Comparison of ENCODE assay signal across 8 mouse cellular contexts in the genomic region with DNA sequence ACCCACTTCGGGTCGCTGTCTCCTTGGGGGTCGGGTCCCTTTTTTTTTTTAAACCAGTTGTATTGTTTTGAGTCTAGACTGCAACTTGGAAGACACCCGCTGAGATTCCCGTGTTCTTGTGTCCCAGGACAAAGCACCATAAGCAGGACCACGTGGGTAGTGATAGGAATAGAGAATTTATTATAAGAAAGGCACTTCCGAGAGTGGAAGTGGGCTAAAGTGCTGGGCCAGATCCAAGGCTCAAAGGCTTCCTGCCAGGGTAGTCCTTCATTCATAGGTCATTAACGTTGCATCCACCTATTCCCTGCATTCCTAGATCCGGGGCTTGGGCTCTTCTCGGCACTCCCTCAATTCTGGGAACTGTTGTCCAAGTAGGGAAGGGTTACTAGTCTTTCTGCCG. TPM values are rescaled to one million over a fixed set of nuclear protein-coding genes. Genes with fewer than 3 reads are reported as not detected.
DNase-seq lines count a peak whose midpoint lies in the region; ATAC-seq and TF ChIP-seq lines count a peak whose summit lies in the region.

No protein-coding gene starts in this region.

- TF ChIP-seq EP300 in heart, postnatal 0 days (IDR thresholded peaks at IDR 0.05; ENCODE audit: low read depth), result no peak

- no peaks in the 10 kb centered on the region for H3K27me3 ChIP-seq in heart, postnatal 0 days (ENCODE audit: control insufficient read depth, insufficient read depth, low read length)
- H3K27me3 ChIP-seq in limb, embryonic 10.5 days (ENCODE audit: low read depth, poor library complexity, severe bottlenecking), result no peaks in the 10 kb centered on the region
- no peaks in the 10 kb centered on the region for H3K27me3 ChIP-seq in midbrain, embryonic 14.5 days (ENCODE audit: control insufficient read depth, insufficient read depth, low read length)

- no peak for TF ChIP-seq POLR2A in cortical plate, adult 2 months (IDR thresholded peaks at IDR 0.05; ENCODE audit: extremely low read depth, insufficient read depth, low read length)

- H3K27ac ChIP-seq in ES-E14 (ENCODE audit: insufficient read depth, low read depth, low read length, poor library complexity, severe bottlenecking), result peak overlapping the region; percentile 83; the same call in 1 of the 2 replicates
- H3K27ac ChIP-seq in cortical plate, adult 2 months (ENCODE audit: insufficient read depth, low read length), result no peak overlapping the region
- H3K27ac ChIP-seq in heart, postnatal 0 days (ENCODE audit: low read depth), result peak overlapping the region; percentile 81
- H3K27ac ChIP-seq in limb, embryonic 10.5 days, result peak overlapping the region; percentile 83
- H3K27ac ChIP-seq in midbrain, embryonic 14.5 days (replicated peaks; ENCODE audit: low read depth, low read length), result no peak overlapping the region

- intact Hi-C loops in gastrocnemius, postnatal 14 days (cut with DNase I; ENCODE audit: low total_unique reads), result no loop called here
- intact Hi-C loops in left cerebral cortex, postnatal 36 days (cut with DNase I), result loop anchor here (2.0 kb wide), 1 partner anchor 25 kb away; a partner anchor contains a TSS

- no peaks in the 10 kb centered on the region for H3K9me3 ChIP-seq in ES-E14 (ENCODE audit: control insufficient read depth, insufficient read depth, low read depth, low read length)
- H3K9me3 ChIP-seq in heart, postnatal 0 days (replicated peaks; ENCODE audit: control insufficient read depth, low read length), result no peaks in the 10 kb centered on the region
- H3K9me3 ChIP-seq in limb, embryonic 10.5 days (replicated peaks), result no peaks in the 10 kb centered on the region
- no peaks in the 10 kb centered on the region for H3K9me3 ChIP-seq in midbrain, embryonic 14.5 days (ENCODE audit: control insufficient read depth, low read length)

- DNase-seq in ES-E14 (ENCODE audit: low read depth, low spot score), result no peak
- peak; percentile 63 for DNase-seq in heart, postnatal 0 days (ENCODE audit: low spot score)
- DNase-seq in limb, embryonic 10.5 days (ENCODE audit: low spot score), result no peak
- DNase-seq in midbrain, embryonic 14.5 days, result peak; percentile 61
- no peak for DNase-seq in gastrocnemius, postnatal 14 days
- no peak for DNase-seq in thymus, postnatal 36 days
- DNase-seq in left cerebral cortex, postnatal 36 days (ENCODE audit: low spot score in 2 of 2), result no peak

- no peaks in the 10 kb centered on the region for H3K36me3 ChIP-seq in ES-E14 (ENCODE audit: control insufficient read depth, insufficient read depth, low read length, poor library complexity, severe bottlenecking)
- H3K36me3 ChIP-seq in heart, postnatal 0 days (replicated peaks; ENCODE audit: control insufficient read depth, insufficient read depth, low read length), result no peaks in the 10 kb centered on the region
- H3K36me3 ChIP-seq in limb, embryonic 10.5 days, result no peaks in the 10 kb centered on the region
- H3K36me3 ChIP-seq in midbrain, embryonic 14.5 days (ENCODE audit: control insufficient read depth, insufficient read depth, low read length), result no peaks in the 10 kb centered on the region

- TF ChIP-seq CTCF in cortical plate, adult 2 months (IDR thresholded peaks at IDR 0.05; ENCODE audit: extremely low read depth, insufficient read depth, low read length), result no peak
- no peak for TF ChIP-seq CTCF in heart, postnatal 0 days (IDR thresholded peaks at IDR 0.05; ENCODE audit: low read depth)

- H3K4me1 ChIP-seq in ES-E14 (ENCODE audit: control insufficient read depth in 2 of 2, insufficient read depth in 2 of 2, low read length in 2 of 2, poor library complexity in 1 of 2), result peaks cover 5 to 20% of the 10 kb centered on the region in 2 experiments; a peak in 3 of 4 replicates
- H3K4me1 ChIP-seq in cortical plate, adult 2 months (ENCODE audit: control insufficient read depth, insufficient read depth, low read length), result peaks cover 5% of the 10 kb centered on the region
- peaks cover 37% of the 10 kb centered on the region for H3K4me1 ChIP-seq in heart, postnatal 0 days (ENCODE audit: control insufficient read depth, insufficient read depth)
- H3K4me1 ChIP-seq in limb, embryonic 10.5 days, result peaks cover 51% of the 10 kb centered on the region
- H3K4me1 ChIP-seq in midbrain, embryonic 14.5 days (ENCODE audit: control insufficient read depth, insufficient read depth, low read length), result peaks cover 12% of the 10 kb centered on the region

- 2% methylated on average over 11 of the region's 11 CpGs for WGBS in heart, postnatal 0 days
- WGBS in limb, embryonic 10.5 days, result under 1% methylated on average over 11 of the region's 11 CpGs
- WGBS in midbrain, embryonic 14.5 days, result 1% methylated on average over 11 of the region's 11 CpGs

- peak overlapping the region; percentile 69 for H3K4me2 ChIP-seq in heart, postnatal 0 days (ENCODE audit: low read depth, low read length)
- peak overlapping the region; percentile 77 for H3K4me2 ChIP-seq in midbrain, embryonic 14.5 days (ENCODE audit: low read length)

- H3K9ac ChIP-seq in ES-E14 (ENCODE audit: insufficient read depth, low read depth, low read length, poor library complexity, severe bottlenecking), result peak overlapping the region; percentile 44; the same call in 1 of the 2 replicates
- peak overlapping the region; percentile 22 for H3K9ac ChIP-seq in heart, postnatal 0 days (replicated peaks; ENCODE audit: low read depth, low read length)
- peak overlapping the region; percentile 57 for H3K9ac ChIP-seq in midbrain, embryonic 14.5 days (replicated peaks; ENCODE audit: low read length)

- peak overlapping the region; percentile 56 to 69; a peak in 3 of 4 replicates for H3K4me3 ChIP-seq in ES-E14 (ENCODE audit: insufficient read depth in 1 of 2, low read depth in 1 of 2, low read length in 2 of 2, poor library complexity in 1 of 2, severe bottlenecking in 1 of 2)
- peak overlapping the region; percentile 30; the same call in 1 of the 2 replicates for H3K4me3 ChIP-seq in cortical plate, adult 2 months (ENCODE audit: insufficient read depth, low read length)
- peak overlapping the region; percentile 53 for H3K4me3 ChIP-seq in heart, postnatal 0 days (ENCODE audit: low read depth, low read length)
- H3K4me3 ChIP-seq in limb, embryonic 10.5 days, result peak overlapping the region; percentile 61
- peak overlapping the region; percentile 37 for H3K4me3 ChIP-seq in midbrain, embryonic 14.5 days (replicated peaks; ENCODE audit: low read depth, low read length)

- no peak for ATAC-seq in heart, postnatal 0 days (ENCODE audit: insufficient read depth, low read depth)
- no peak for ATAC-seq in midbrain, embryonic 14.5 days (ENCODE audit: low FRiP score, low TSS enrichment)

- in situ Hi-C loops in ES-E14 (cut with MboI; ENCODE audit: low sequenced_read_pairs in 2 of 2, unreplicated experiment in 2 of 2), result no loop called here

TF ChIP-seq in ES-E14, 5 proteins besides CTCF, POLR2A, EP300 and RAD21:
- TF ChIP-seq CHD2 (IDR thresholded peaks at IDR 0.05; ENCODE audit: low read depth, low read length), result no peak
- TF ChIP-seq HCFC1 (IDR thresholded peaks at IDR 0.05; ENCODE audit: borderline replicate concordance, insufficient read depth, low read length), result no peak
- peak; percentile 52; the same call in 1 of the 2 replicates for TF ChIP-seq ZNF384 (IDR thresholded peaks at IDR 0.05; ENCODE audit: low read depth, low read length)
- TF ChIP-seq ZC3H11A (IDR thresholded peaks at IDR 0.05; ENCODE audit: borderline replicate concordance, low read depth, low read length), result no peak
- no peak for TF ChIP-seq MAFK (IDR thresholded peaks at IDR 0.05; ENCODE audit: insufficient read depth, low read depth, low read length)

RNA-seq across cellular contexts. Expression of a gene that starts 18.5 kb away (rescaled TPM):
- 324 and 328 TPM in 2 replicates for total RNA-seq in ES-E14 (2012; rRNA removed)
- polyA plus RNA-seq in cortical plate, adult 2 months (2012; rRNA removed), result 25.7 and 26.6 TPM in 2 replicates
- 23.3 and 24.0 TPM in 2 replicates for total RNA-seq in heart, postnatal 0 days (2014; rRNA removed; ENCODE audit: low replicate concordance)
- 26.3 and 35.3 TPM in 2 replicates for polyA plus RNA-seq in heart, postnatal 0 days (2015; fragmentation: Nextera tagmentation; extraction: Ambion mirVana)
- 98.5 and 99.0 TPM in 2 replicates for polyA plus RNA-seq in limb, embryonic 10.5 days (2016; fragmentation: Nextera tagmentation; extraction: Ambion mirVana)
- 49.6 and 53.8 TPM in 2 replicates for polyA plus RNA-seq in midbrain, embryonic 14.5 days (2014; fragmentation: Nextera tagmentation; extraction: Ambion mirVana)
- 10 to 100 TPM in 1 of 2 experiments, 1 to 10 TPM in 1; 8.9 to 11.4 TPM for total RNA-seq in gastrocnemius, postnatal 14 days (2021)
- 10 to 100 TPM; 17.5 to 26.0 TPM for total RNA-seq in left cerebral cortex, postnatal 36 days (2021)

RNA-seq across cellular contexts. Expression of a gene that starts 18.9 kb away (rescaled TPM):
- 17.0 and 17.8 TPM in 2 replicates for total RNA-seq in ES-E14 (2012; rRNA removed)
- 17.0 and 17.5 TPM in 2 replicates for polyA plus RNA-seq in cortical plate, adult 2 months (2012; rRNA removed)
- 19.5 and 21.8 TPM in 2 replicates for total RNA-seq in heart, postnatal 0 days (2014; rRNA removed; ENCODE audit: low replicate concordance)
- 6.4 and 6.5 TPM in 2 replicates for polyA plus RNA-seq in heart, postnatal 0 days (2015; fragmentation: Nextera tagmentation; extraction: Ambion mirVana)
- polyA plus RNA-seq in limb, embryonic 10.5 days (2016; fragmentation: Nextera tagmentation; extraction: Ambion mirVana), result 10.8 and 12.3 TPM in 2 replicates
- 7.1 and 8.1 TPM in 2 replicates for polyA plus RNA-seq in midbrain, embryonic 14.5 days (2014; fragmentation: Nextera tagmentation; extraction: Ambion mirVana)
- total RNA-seq in gastrocnemius, postnatal 14 days (2021), result 1 to 10 TPM; 4.9 to 5.4 TPM
- total RNA-seq in left cerebral cortex, postnatal 36 days (2021), result 10 to 100 TPM; 12.8 to 15.7 TPM

RNA-seq across cellular contexts. Expression of a gene that starts 24.0 kb away (rescaled TPM):
- total RNA-seq in ES-E14 (2012; rRNA removed), result 159 and 169 TPM in 2 replicates
- 14.2 and 16.7 TPM in 2 replicates for polyA plus RNA-seq in cortical plate, adult 2 months (2012; rRNA removed)
- total RNA-seq in heart, postnatal 0 days (2014; rRNA removed; ENCODE audit: low replicate concordance), result 98.4 and 139 TPM in 2 replicates
- 50.6 and 71.1 TPM in 2 replicates for polyA plus RNA-seq in heart, postnatal 0 days (2015; fragmentation: Nextera tagmentation; extraction: Ambion mirVana)
- polyA plus RNA-seq in limb, embryonic 10.5 days (2016; fragmentation: Nextera tagmentation; extraction: Ambion mirVana), result 46.6 and 48.2 TPM in 2 replicates
- 49.1 and 53.2 TPM in 2 replicates for polyA plus RNA-seq in midbrain, embryonic 14.5 days (2014; fragmentation: Nextera tagmentation; extraction: Ambion mirVana)
- total RNA-seq in gastrocnemius, postnatal 14 days (2021), result 10 to 100 TPM; 13.4 to 26.0 TPM
- 10 to 100 TPM; 35.0 to 51.0 TPM for total RNA-seq in left cerebral cortex, postnatal 36 days (2021)

Comparison
In these comparisons a context has a peak if more than half of its experiments do, and no peak if none do; other contexts are left out.
1. DNase-seq: peak in heart, postnatal 0 days (single experiment) and midbrain, embryonic 14.5 days (single experiment); none in ES-E14 (single experiment), limb, embryonic 10.5 days (single experiment), gastrocnemius, postnatal 14 days (single experiment), thymus, postnatal 36 days (0 of 2) and left cerebral cortex, postnatal 36 days (0 of 2).
2. H3K27ac ChIP-seq: peak in ES-E14 (single experiment), heart, postnatal 0 days (single experiment) and limb, embryonic 10.5 days (single experiment); none in cortical plate, adult 2 months (single experiment) and midbrain, embryonic 14.5 days (single experiment).
3. RNA of a gene that starts 18.5 kb away (total RNA-seq): 324 to 328 TPM in ES-E14; 17.5 to 26.0 TPM in left cerebral cortex, postnatal 36 days, 23.3 to 24.0 TPM in heart, postnatal 0 days and 8.9 to 11.4 TPM in gastrocnemius, postnatal 14 days; every median in the first group is over 10 times any median in the second.
4. Peak in every context shown above with its lines, with median percentiles within 50 percentile points of each other: H3K4me3 ChIP-seq and H3K9ac ChIP-seq.